Mouse (Mus musculus) cerebellum, adult 2 months (tissue): Measurements from ENCODE around the gene Hoxa1.

ENCODE experiments used
- CTCF ChIP-seq: fragments of 200-500 bp; IDR thresholded peaks from 2 replicates; pipeline ENCODE4 v1.5.1; 2011; ENCODE audit warnings: low read depth, mild to moderate bottlenecking, control low read depth, low read length, moderate library complexity, borderline replicate concordance; ENCODE audit not compliant: insufficient read depth
- POLR2A ChIP-seq: fragments of 200-500 bp; IDR thresholded peaks from 2 replicates; pipeline ENCODE4 v1.6.1; 2011; ENCODE audit warnings: low read length, control low read depth, borderline replicate concordance; ENCODE audit not compliant: insufficient read depth

GRCm38 (mm10) chr6:52111846-52112245, 46.3 kb downstream of the Hoxa1 start:
- TF ChIP-seq CTCF (no peak), POLR2A (no peak)
